Mouse (Mus musculus) spleen, postnatal 0 days (tissue): ENCODE data around the gene Gm10260. TPM values are rescaled to one million over a fixed set of nuclear protein-coding genes. Genes with fewer than 3 reads are reported as not detected.

ENCODE experiments used
- polyA plus RNA-seq: library from polyadenylated mRNA; unstranded; fragments of >200 nt; fragmentation: Nextera tagmentation; extraction: Ambion mirVana; gene quantifications from 2 replicates; pipeline ENCODE4 v1.2.1, GENCODE M21; 2015

Gene Gm10260
- 8.8 and 9.2 TPM in 2 replicates for polyA plus RNA-seq

GRCm38 (mm10) chr13:97760532-97760931 lies at the start of gene Gm10260:
TSS of gene Gm10260 (minus strand) at chr13:97760632.

